Mouse (Mus musculus) heart, embryonic 14.5 days (tissue): ENCODE results near the gene Myh9. TPM values are rescaled to one million over a fixed set of nuclear protein-coding genes. Genes with fewer than 3 reads are reported as not detected.
"Not testable (repeated sequence)": the region's sequence is repeated elsewhere in the genome, so short reads cannot be mapped to it uniquely, and the experiment has no call there.

Experiments
- ATAC-seq: fragments of 200-750 bp; cut with Nextera tagmentation; 2 replicates; pipeline ENCODE4 v1.8.0; 2017; ENCODE audit warnings: low read depth, moderate TSS enrichment; ENCODE audit not compliant: insufficient number of reproducible peaks, insufficient read depth, low FRiP score
- H3K27ac ChIP-seq, 2 experiments: fragments of 200-500 bp in 1 of 2; fragments of 300-500 bp in 1 of 2; sonication (generic) in 1 of 2; replicated peaks in 1 of 2; 2 replicates each; pipeline ENCODE4 v1.5.1; 2012 to 2014; ENCODE audit warnings: low read depth in 2 of 2, low read length in 2 of 2, control low read depth in 1 of 2, mild to moderate bottlenecking in 1 of 2, mixed read lengths in 1 of 2; ENCODE audit not compliant: control insufficient read depth in 1 of 2, insufficient read depth in 1 of 2
- H3K27me3 ChIP-seq: fragments of 300-500 bp; sonication (generic); 2 replicates; pipeline ENCODE4 v1.6.1; 2014; ENCODE audit warnings: mild to moderate bottlenecking, low read length, control low read depth; ENCODE audit not compliant: control insufficient read depth, insufficient read depth
- H3K36me3 ChIP-seq: fragments of 300-500 bp; sonication (generic); 2 replicates; pipeline ENCODE4 v1.6.1; 2014; ENCODE audit warnings: mild to moderate bottlenecking, control low read depth, low read length, mixed read lengths; ENCODE audit not compliant: control insufficient read depth, insufficient read depth
- H3K4me1 ChIP-seq, 2 experiments: fragments of 200-500 bp in 1 of 2; fragments of 300-500 bp in 1 of 2; sonication (generic) in 1 of 2; 2 replicates each; pipeline ENCODE4 v1.6.1; 2012 to 2014; ENCODE audit warnings: low read length in 2 of 2, control low read depth in 1 of 2, mixed read lengths in 1 of 2; ENCODE audit not compliant: control insufficient read depth in 2 of 2, insufficient read depth in 2 of 2
- H3K4me2 ChIP-seq: fragments of 300-500 bp; sonication (generic); 2 replicates; pipeline ENCODE4 v1.6.1; 2014; ENCODE audit warnings: mild to moderate bottlenecking, low read length
- H3K4me3 ChIP-seq, 2 experiments: fragments of 200-500 bp in 1 of 2; fragments of 300-500 bp in 1 of 2; sonication (generic) in 1 of 2; 2 replicates each; pipeline ENCODE4 v1.5.1; 2012 to 2014; ENCODE audit warnings: low read length in 2 of 2, mild to moderate bottlenecking in 2 of 2, control low read depth in 1 of 2, low read depth in 1 of 2, moderate library complexity in 1 of 2; ENCODE audit not compliant: control insufficient read depth in 1 of 2, insufficient read depth in 1 of 2
- H3K9ac ChIP-seq: fragments of 300-500 bp; sonication (generic); 2 replicates; pipeline ENCODE4 v1.6.1; 2014; ENCODE audit warnings: mild to moderate bottlenecking, low read length
- H3K9me3 ChIP-seq: fragments of 300-500 bp; sonication (generic); 2 replicates; pipeline ENCODE4 v1.6.1; 2016; ENCODE audit warnings: low read length, control low read depth; ENCODE audit not compliant: control insufficient read depth
- WGBS: fragments of 180-500 bp; shearing (Covaris S2); extraction: QIAGEN DNeasy Blood & Tissue Kit; methylation state at CpG from one replicate; pipeline ENCODE4 v1.1.7; 2014; 5-methylcytosine and 5-hydroxymethylcytosine counted together
- polyA plus RNA-seq: library from polyadenylated mRNA; unstranded; fragments of >200 nt; fragmentation: Nextera tagmentation; extraction: Ambion mirVana; gene quantifications from 2 replicates; pipeline ENCODE4 v1.2.1, GENCODE M21; 2014

Gene Myh9
- polyA plus RNA-seq, 1 experiment from 2014 or later: 31.0 TPM

DNA sequence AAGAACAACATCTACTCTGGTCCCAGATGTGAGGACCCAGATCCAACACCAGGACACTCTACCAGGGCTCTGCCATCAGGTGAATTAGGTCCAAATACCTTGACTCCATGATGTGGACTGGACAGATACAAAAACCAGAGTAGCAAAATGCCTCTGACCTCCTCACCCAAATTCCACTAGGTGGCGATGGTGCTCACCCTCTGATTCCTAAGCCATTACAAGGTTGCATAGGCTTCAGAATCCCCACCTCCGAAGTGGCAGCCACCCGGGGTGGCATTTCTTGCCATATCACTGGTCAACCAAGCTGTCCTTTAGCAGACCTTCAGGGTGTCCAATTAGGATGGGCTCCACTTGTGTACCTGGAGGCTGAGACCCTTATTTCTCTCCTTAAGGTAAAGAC, 114.8 kb downstream of the Myh9 start:
- not testable (repeated sequence) for H3K4me1 ChIP-seq, H3K4me2 ChIP-seq, H3K9me3 ChIP-seq, H3K27me3 ChIP-seq, H3K4me3 ChIP-seq, H3K36me3 ChIP-seq, H3K27ac ChIP-seq, H3K9ac ChIP-seq, ATAC-seq
- 0% methylated on average over 1 of the region's 3 CpGs for WGBS

DNA sequence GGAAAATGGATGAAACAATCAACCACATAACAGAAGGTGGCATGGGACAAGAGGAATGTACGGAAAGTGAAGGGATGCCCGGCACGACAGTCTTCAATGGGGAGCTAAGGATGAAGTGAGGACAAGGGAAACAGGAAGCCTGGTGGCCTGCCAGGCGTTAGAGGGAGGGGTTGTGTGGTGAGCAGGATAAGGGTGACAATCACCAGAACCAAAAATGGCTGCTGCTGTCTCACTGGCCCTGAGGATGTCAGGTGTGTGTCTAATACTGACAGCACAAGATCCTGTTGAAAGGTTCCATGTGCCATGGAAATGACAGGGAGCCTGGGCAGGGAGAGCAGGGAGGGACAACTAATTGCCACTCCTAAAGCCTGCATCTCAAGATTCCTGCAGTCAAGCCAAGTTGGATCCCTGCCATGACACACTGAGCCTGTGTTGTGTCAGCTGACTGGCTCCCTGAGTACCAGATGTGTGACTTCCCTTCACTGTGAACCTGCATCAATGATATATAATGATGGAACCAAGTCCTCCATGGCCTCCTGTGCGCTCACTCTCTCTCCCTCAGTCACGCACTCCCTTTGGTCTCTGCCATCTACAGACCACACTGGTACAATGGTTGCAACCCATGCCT, 116.5 kb downstream of the Myh9 start:
- not testable (repeated sequence) for H3K4me2 ChIP-seq, H3K27ac ChIP-seq, H3K27me3 ChIP-seq, H3K9me3 ChIP-seq, H3K4me1 ChIP-seq, H3K9ac ChIP-seq, H3K4me3 ChIP-seq, H3K36me3 ChIP-seq
- WGBS: 18% methylated on average over 5 of the region's 6 CpGs
- ATAC-seq: peak; percentile 88

GRCm38 (mm10) chr15:77724208-77724911, 117.6 kb downstream of the Myh9 start:
- WGBS: 25% methylated on average over 2 of the region's 10 CpGs
- not testable (repeated sequence) for H3K4me1 ChIP-seq, H3K4me3 ChIP-seq, H3K9me3 ChIP-seq, H3K27ac ChIP-seq, H3K27me3 ChIP-seq, H3K36me3 ChIP-seq, H3K9ac ChIP-seq, H3K4me2 ChIP-seq, ATAC-seq

DNA sequence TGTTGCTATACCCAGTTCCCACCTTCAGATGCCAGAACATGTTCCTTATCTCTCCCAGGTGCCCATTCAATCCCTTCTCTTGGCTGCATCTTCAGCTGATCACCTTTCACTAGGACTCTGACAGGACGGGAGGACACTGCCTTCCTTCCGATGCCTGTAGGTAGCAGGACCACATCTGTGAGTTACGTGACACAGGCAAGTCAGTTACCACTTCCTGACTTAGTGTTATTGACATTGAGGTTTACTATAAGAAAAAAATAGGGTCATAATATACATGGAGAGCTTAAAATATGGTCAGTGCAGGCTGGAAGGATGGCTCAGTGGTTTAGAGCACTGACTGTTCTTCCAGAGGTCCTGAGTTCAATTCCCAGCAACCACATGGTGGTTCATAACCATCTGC, 120.5 kb downstream of the Myh9 start:
- H3K9ac ChIP-seq, H3K4me1 ChIP-seq, H3K4me2 ChIP-seq, H3K4me3 ChIP-seq, ATAC-seq, H3K27ac ChIP-seq, H3K9me3 ChIP-seq, H3K27me3 ChIP-seq, H3K36me3 ChIP-seq: not testable (repeated sequence)
- whole genome bisulfite sequencing: no CpG with 5 or more reads among the region's 3 CpGs

GRCm38 (mm10) chr15:77718240-77718639, 123.7 kb downstream of the Myh9 start:
- H3K27me3 ChIP-seq, H3K4me2 ChIP-seq, H3K4me1 ChIP-seq, H3K9me3 ChIP-seq, H3K9ac ChIP-seq, ATAC-seq, H3K36me3 ChIP-seq, H3K27ac ChIP-seq, H3K4me3 ChIP-seq: not testable (repeated sequence)
- WGBS: 59% methylated on average over 2 of the region's 6 CpGs

Other genes with a start within 250 kb of the Myh9 start
- not detected in 2 replicates for gene Apol10b, start 246.1 kb downstream of the Myh9 start, polyA plus RNA-seq
- gene Gm36245, start 242.9 kb downstream of the Myh9 start, polyA plus RNA-seq: not detected in 2 replicates
- gene Apol11b, start 198.9 kb downstream of the Myh9 start, polyA plus RNA-seq: 0.16 and 0.27 TPM in 2 replicates
- gene Apol7e, start 143.3 kb downstream of the Myh9 start, polyA plus RNA-seq: 0.08 TPM in 1 of 2 replicates, not detected in the other
- not detected in 2 replicates for gene Apol9b, start 113.1 kb downstream of the Myh9 start, polyA plus RNA-seq
- gene Apol8, start 85.2 kb downstream of the Myh9 start, polyA plus RNA-seq: not detected in 2 replicates
- 304 and 310 TPM in 2 replicates for gene Txn2, start 86.8 kb upstream of the Myh9 start, polyA plus RNA-seq
- 0.55 TPM in 2 replicates for gene Foxred2, start 114.5 kb upstream of the Myh9 start, polyA plus RNA-seq
- 121 and 135 TPM in 2 replicates for gene Eif3d, start 128.6 kb upstream of the Myh9 start, polyA plus RNA-seq